Mouse (Mus musculus): Measurements from ENCODE around the gene F12. TPM values are rescaled to one million over a fixed set of nuclear protein-coding genes. Genes with fewer than 3 reads are reported as not detected.
"Not testable (repeated sequence)": the region's sequence is repeated elsewhere in the genome, so short reads cannot be mapped to it uniquely, and the experiment has no call there.

The F12 gene
- polyA plus RNA-seq, 1 experiment from 2014 or later = 0.16 TPM

DNA sequence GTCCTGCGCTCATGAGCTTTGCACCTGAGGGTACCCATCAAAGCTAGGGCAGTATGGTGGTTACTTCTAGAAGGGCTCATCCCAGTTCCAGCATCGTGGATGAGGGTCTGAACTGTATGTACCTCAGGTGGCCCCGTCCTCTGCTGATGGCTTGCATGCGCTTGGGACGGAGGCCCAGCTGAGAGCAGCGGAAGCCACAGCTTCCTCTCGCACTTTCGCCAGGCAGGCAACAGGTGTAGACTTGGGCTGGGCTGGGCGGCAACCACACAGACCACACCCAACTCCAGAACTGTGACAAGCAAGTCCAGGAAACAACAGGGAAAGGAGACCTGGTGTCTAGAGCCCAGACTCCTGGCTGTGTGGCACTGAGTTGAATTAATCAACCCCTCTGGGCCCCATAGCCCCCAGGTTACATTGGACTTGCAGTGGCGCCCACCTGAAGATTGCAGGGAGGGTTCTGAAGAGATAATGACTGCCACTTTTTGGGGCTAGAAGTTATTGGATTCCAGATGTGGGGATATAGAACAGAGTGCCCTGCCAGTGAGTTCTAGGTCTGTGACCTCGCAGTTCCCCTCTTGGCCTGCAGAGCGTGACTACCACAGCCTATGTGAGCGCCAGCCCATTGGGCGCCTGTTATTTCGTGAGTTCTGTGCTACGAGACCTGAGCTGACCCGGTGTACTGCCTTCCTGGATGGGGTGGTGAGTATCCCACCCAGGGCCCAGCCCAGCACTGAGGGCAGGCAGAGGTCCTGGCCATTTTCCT lies 23.3 kb upstream of the F12 start:
- Histone ChIP-seq H3K4me3 (replicated peaks) (no peak overlapping the region), H3K36me3 (peaks cover 57% of the 10 kb centered on the region), H3K4me2 (replicated peaks) (no peak overlapping the region), H3K9ac (no peak overlapping the region), H3K27ac (replicated peaks) (no peak overlapping the region), H3K4me1 (peaks cover 23% of the 10 kb centered on the region), H3K27me3 (no peaks in the 10 kb centered on the region), H3K9me3 (replicated peaks) (no peaks in the 10 kb centered on the region)
- ATAC-seq (ENCODE audit: insufficient number of reproducible peaks, low FRiP score, low TSS enrichment, low read depth) = no peak
- 84% methylated on average over 17 of the region's 17 CpGs for whole genome bisulfite sequencing

DNA sequence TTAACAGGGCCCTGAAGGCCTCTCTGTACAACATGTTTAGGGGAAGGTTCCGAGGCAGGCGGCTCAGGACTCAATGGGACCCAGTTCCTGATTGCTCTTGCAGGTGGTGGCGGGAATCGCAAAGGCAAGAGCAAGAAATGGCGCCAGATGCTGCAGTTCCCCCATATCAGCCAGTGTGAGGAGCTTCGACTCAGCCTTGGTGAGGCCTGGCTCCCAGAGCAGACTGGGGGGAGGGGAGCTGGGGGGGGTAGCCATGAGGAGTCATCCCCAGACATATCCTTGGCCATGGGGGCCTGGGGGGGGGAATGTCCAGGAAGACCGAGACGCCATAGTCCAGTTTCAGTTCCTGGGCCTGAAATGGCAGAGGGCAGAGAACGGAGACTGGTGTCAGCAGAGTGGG lies 22.6 kb upstream of the F12 start:
- ATAC-seq (ENCODE audit: insufficient number of reproducible peaks, low FRiP score, low TSS enrichment, low read depth) = no peak
- no peak overlapping the region for H3K4me3 ChIP-seq (replicated peaks)
- no peak overlapping the region for H3K27ac ChIP-seq (replicated peaks)
- WGBS = 89% methylated on average over 9 of the region's 9 CpGs
- H3K4me1 ChIP-seq = peaks cover 23% of the 10 kb centered on the region
- peaks cover 50% of the 10 kb centered on the region for H3K36me3 ChIP-seq
- H3K9ac ChIP-seq = no peak overlapping the region
- no peaks in the 10 kb centered on the region for H3K27me3 ChIP-seq
- no peaks in the 10 kb centered on the region for H3K9me3 ChIP-seq (replicated peaks)
- H3K4me2 ChIP-seq (replicated peaks) = no peak overlapping the region

DNA sequence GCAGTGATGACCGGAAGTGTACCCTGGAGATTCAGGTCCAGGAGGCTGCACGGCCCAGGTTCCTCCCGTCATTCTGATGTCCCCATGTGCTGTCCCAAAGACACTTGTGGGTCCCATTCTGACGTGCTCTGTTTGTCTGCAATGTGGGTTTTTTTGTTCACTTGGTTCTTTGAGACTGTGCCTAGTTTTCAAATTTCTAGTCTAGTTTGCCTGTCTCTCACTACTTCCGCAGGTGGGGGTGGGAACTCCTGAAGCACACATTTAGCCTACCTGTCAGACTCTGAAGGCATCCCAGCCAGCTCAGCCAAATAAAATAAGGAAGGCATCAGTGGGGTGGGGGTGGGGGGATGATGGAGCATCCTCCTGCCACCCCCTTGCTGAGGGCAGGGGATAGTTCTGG lies 21.5 kb upstream of the F12 start:
- H3K9ac ChIP-seq = no peak overlapping the region
- no peaks in the 10 kb centered on the region for H3K9me3 ChIP-seq (replicated peaks)
- peaks cover 29% of the 10 kb centered on the region for H3K4me1 ChIP-seq
- no peak overlapping the region for H3K4me3 ChIP-seq (replicated peaks)
- no peak for ATAC-seq (ENCODE audit: insufficient number of reproducible peaks, low FRiP score, low TSS enrichment, low read depth)
- no peak overlapping the region for H3K27ac ChIP-seq (replicated peaks)
- H3K36me3 ChIP-seq = peaks cover 39% of the 10 kb centered on the region
- no peak overlapping the region for H3K4me2 ChIP-seq (replicated peaks)
- 89% methylated on average over 5 of the region's 5 CpGs for WGBS
- H3K27me3 ChIP-seq = no peaks in the 10 kb centered on the region

DNA sequence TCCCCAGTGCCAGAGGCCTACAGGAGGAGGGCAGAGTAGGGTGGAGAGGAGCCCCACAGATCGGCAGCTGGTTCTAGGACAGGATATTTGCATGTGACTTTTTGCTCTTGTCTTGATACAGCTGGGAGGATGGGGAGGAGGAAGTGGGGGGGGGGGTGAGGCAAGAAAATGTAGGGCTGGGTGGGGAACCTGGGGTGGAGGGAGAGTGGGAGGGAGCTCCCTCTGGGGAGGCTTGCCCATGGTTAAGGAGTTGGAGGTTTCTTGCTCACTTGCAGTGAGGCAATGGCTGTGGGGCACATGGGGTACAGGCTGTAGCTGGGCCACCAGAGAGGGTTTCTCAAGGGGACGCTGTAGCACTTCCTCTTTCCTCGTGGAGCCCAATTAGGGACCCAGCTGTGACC lies 20.9 kb upstream of the F12 start:
- Histone ChIP-seq H3K27ac (replicated peaks) (no peak overlapping the region), H3K4me1 (peaks cover 29% of the 10 kb centered on the region), H3K9ac (no peak overlapping the region), H3K9me3 (replicated peaks) (no peaks in the 10 kb centered on the region), H3K36me3 (peaks cover 33% of the 10 kb centered on the region), H3K4me3 (replicated peaks) (no peak overlapping the region), H3K27me3 (no peaks in the 10 kb centered on the region), H3K4me2 (replicated peaks) (no peak overlapping the region)
- whole genome bisulfite sequencing = 43% methylated on average over 3 of the region's 3 CpGs
- ATAC-seq (ENCODE audit: insufficient number of reproducible peaks, low FRiP score, low TSS enrichment, low read depth) = no peak

GRCm38 (mm10) chr13:55446483-55447105 lies 20.0 kb upstream of the F12 start:
- Histone ChIP-seq H3K9ac (peak overlapping the region; percentile 1; the same call in 1 of the 2 replicates), H3K9me3 (replicated peaks) (no peaks in the 10 kb centered on the region), H3K4me2 (replicated peaks) (peak overlapping the region; percentile 70), H3K4me3 (replicated peaks) (peak overlapping the region; percentile 70), H3K27ac (replicated peaks) (no peak overlapping the region), H3K4me1 (peaks cover 29% of the 10 kb centered on the region), H3K36me3 (peaks cover 24% of the 10 kb centered on the region), H3K27me3 (no peaks in the 10 kb centered on the region)
- ATAC-seq (ENCODE audit: insufficient number of reproducible peaks, low FRiP score, low TSS enrichment, low read depth) = no peak
- 77% methylated on average over 6 of the region's 6 CpGs for WGBS

GRCm38 (mm10) chr13:55445361-55446091 lies 18.9 kb upstream of the F12 start:
- H3K4me3 ChIP-seq (replicated peaks) = peak overlapping the region; percentile 70
- no peak for ATAC-seq (ENCODE audit: insufficient number of reproducible peaks, low FRiP score, low TSS enrichment, low read depth)
- peak overlapping the region; percentile 70 for H3K4me2 ChIP-seq (replicated peaks)
- no peaks in the 10 kb centered on the region for H3K27me3 ChIP-seq
- under 1% methylated on average over 64 of the region's 66 CpGs for WGBS
- peak overlapping the region; percentile 94 for H3K9ac ChIP-seq
- H3K36me3 ChIP-seq = peaks cover 13% of the 10 kb centered on the region
- H3K4me1 ChIP-seq = peaks cover 29% of the 10 kb centered on the region
- H3K27ac ChIP-seq (replicated peaks) = peak overlapping the region; percentile 96
- no peaks in the 10 kb centered on the region for H3K9me3 ChIP-seq (replicated peaks)

DNA sequence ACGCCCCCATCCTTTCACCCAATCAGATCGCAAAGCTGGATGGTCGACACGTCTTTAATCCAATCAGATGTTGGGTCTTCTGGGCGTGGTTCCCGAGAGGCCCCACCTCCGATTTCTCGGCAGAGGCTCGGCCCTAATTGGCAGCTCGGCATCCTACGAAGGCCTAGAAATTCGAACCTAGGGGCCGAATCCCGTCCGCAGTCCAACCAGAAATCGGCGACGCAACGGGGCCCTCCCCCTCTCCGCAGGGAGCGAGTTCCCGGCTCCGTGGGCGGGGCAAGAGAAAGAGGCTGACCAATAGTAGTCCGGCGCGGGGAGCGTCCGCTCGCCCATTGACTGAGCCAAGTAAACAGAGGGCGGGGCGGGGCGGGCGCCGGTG lies 18.3 kb upstream of the F12 start, which contains the start of gene Grk6:
Gene Grk6 (plus strand): TSS at position 136 of the 379 bp plus-strand sequence.
- peak; percentile 97 for ATAC-seq (ENCODE audit: insufficient number of reproducible peaks, low FRiP score, low TSS enrichment, low read depth)
- H3K27ac ChIP-seq (replicated peaks) = peak within 1 kb of the TSS; percentile 96
- peak within 1 kb of the TSS; percentile 94 for H3K9ac ChIP-seq
- H3K27me3 ChIP-seq = no peaks in the 10 kb centered on the region
- peak within 1 kb of the TSS; percentile 70 for H3K4me2 ChIP-seq (replicated peaks)
- H3K36me3 ChIP-seq = peaks cover 7% of the 10 kb centered on the region; the same call in 1 of the 2 replicates
- WGBS = under 1% methylated on average over 30 of the region's 35 CpGs
- peak within 1 kb of the TSS; percentile 70 for H3K4me3 ChIP-seq (replicated peaks)
- peaks cover 29% of the 10 kb centered on the region for H3K4me1 ChIP-seq
- H3K9me3 ChIP-seq (replicated peaks) = no peaks in the 10 kb centered on the region

DNA sequence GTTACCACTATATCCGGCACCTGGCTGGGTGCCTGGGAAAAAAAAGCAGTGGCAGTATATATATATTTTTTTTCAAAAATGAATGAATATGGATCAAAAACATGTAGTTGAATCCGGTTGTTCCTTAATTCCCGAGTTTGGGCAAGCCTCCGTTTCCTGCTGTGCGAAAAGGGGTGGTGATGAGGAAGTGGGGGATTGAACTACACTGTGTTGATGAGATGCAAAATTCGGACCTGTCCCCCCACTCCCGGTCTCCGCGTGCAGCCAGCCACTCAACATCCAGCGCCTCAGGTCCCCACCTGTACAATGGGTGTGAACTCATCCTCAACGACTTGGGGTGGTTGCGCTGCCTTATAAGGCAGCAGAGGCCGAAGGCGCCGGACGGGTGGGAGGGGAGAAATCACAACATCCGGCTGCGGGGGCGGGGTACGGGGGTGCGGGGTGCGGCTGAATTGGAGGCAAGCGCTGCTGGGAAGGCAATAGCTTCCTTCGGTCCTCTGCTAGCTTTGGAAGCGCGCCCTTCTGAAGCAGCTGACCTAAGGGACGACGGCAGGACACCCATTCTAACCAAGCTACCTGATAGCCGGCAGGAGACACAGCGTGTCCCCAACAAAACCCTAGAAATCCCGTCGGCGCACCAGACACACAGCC lies 17.8 kb upstream of the F12 start:
- Histone ChIP-seq H3K27ac (replicated peaks) (peak overlapping the region; percentile 96), H3K36me3 (peaks cover 2% of the 10 kb centered on the region; the same call in 1 of the 2 replicates), H3K27me3 (no peaks in the 10 kb centered on the region), H3K9ac (peak overlapping the region; percentile 47), H3K4me3 (replicated peaks) (peak overlapping the region; percentile 70), H3K4me2 (replicated peaks) (peak overlapping the region; percentile 70), H3K9me3 (replicated peaks) (no peaks in the 10 kb centered on the region), H3K4me1 (peaks cover 29% of the 10 kb centered on the region)
- WGBS = 1% methylated on average over 33 of the region's 33 CpGs
- ATAC-seq (ENCODE audit: insufficient number of reproducible peaks, low FRiP score, low TSS enrichment, low read depth) = peak; percentile 82

DNA sequence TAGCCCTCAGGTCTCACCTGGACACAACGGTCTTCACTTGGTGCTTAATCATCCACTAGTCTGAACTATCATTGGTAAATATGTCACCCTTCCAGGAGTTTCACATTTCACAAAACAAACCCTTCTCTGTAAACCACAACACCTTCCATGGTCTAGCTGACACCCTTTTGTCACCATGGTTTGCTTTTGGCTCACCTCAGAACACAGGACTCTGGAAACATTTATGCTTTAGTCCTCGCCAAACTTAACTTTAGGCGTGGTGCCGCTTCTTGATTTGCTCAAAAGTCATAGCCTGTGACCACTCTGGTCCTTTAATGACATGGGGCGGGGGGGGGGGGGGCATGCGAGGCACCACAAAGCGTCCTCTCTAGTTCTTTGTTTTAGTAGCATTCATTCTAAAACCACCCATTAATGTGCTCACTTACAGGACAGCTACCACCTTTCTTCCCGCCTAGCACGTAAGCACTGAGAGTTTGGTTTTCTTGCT lies 17.2 kb upstream of the F12 start:
- 33% methylated on average over 9 of the region's 9 CpGs for WGBS
- Histone ChIP-seq H3K9me3 (replicated peaks) (no peaks in the 10 kb centered on the region), H3K36me3 (no peaks in the 10 kb centered on the region; the same call in 1 of the 2 replicates), H3K4me3 (replicated peaks) (peak overlapping the region; percentile 70), H3K27me3 (no peaks in the 10 kb centered on the region), H3K4me1 (peaks cover 29% of the 10 kb centered on the region), H3K27ac (replicated peaks) (peak overlapping the region; percentile 96), H3K4me2 (replicated peaks) (peak overlapping the region; percentile 70), H3K9ac (peak overlapping the region; percentile 47)
- no peak for ATAC-seq (ENCODE audit: insufficient number of reproducible peaks, low FRiP score, low TSS enrichment, low read depth)

- not testable (repeated sequence) for H3K4me2 ChIP-seq (replicated peaks); H3K36me3 ChIP-seq; ATAC-seq (ENCODE audit: insufficient number of reproducible peaks, low FRiP score, low TSS enrichment, low read depth); H3K27me3 ChIP-seq; H3K27ac ChIP-seq (replicated peaks); H3K9ac ChIP-seq; H3K9me3 ChIP-seq (replicated peaks); H3K4me1 ChIP-seq; H3K4me3 ChIP-seq (replicated peaks)
- WGBS = 44% methylated on average over 15 of the region's 15 CpGs
Measured at GRCm38 (mm10) chr13:55437111-55437629, 10.6 kb upstream of the F12 start.

Measured in embryonic facial prominence, embryonic 15.5 days (tissue).